Mouse (Mus musculus) WW6 (cell line): ENCODE data around the gene Dact3.

Experiments
- DNase-seq: peaks from one replicate; pipeline ENCODE4 v3.0.0-alpha.2; 2013; ENCODE audit warnings: low read depth, low spot score

The Dact3 gene

DNA sequence AGATGAGACGGTGACA lies at the start of gene Dact3:
Gene Dact3 (plus strand): TSS at position 8 of the 16 bp plus-strand sequence.
- no peak for DNase-seq

DNA sequence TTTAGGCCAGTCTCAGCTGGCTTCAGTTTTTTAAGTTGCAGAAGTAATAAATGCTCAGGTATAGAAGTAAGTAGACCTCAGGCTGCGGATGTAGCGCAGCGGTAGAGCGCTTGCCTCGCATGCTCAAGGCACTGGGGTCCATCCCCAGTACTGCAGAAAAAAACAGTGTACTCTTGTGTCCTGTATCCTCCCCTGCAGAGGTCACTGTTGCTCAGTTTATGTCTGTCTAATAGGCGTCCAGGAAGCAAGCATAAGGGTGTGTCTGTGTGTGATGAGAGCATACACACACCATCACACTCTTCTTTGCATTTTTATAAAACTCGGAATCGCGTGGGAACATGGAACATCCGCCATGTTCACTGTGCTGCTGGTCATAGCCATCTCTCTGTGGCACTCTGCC lies 49.3 kb upstream of the Dact3 start:
- no peak for DNase-seq

DNA sequence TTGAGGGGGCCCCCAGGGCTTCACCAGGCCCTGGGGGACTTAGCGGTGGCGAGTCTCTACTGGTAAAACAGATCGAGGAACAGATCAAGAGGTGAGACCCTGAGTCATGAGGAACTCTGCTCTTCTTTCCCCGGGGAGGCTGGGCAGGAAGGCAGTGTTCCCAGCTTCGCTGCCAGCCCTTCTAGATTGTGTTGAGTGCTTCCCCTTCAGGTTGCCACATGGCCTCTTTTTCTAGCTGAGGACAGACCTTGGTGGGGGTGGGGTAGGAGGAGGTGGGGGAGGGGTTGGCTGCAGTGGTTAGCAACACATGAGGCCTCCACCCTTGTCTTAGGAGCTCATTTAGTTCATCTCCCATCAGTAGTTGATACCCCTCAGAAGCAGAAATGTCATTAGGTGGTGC lies 48.5 kb upstream of the Dact3 start:
- no peak for DNase-seq

DNA sequence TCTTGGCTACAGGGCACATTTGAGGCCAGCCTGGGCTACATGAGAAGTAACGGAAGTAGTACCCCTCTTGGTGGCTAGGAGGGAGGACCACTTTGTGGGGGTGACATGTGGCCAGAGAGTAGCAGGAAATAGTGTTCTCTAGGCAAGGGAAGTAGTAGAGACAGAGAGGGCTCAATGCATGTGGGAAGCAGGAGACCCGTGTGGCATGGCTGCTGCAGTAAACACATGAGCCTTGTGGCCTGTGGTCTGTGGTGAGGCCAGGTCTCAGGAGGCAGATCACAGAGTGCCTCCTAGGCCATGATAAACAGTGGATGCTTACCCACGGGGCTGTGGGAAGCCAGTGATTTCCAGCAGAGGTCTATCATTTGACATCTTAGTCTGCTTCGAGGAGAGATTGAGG lies 47.8 kb upstream of the Dact3 start:
- no peak for DNase-seq

DNA sequence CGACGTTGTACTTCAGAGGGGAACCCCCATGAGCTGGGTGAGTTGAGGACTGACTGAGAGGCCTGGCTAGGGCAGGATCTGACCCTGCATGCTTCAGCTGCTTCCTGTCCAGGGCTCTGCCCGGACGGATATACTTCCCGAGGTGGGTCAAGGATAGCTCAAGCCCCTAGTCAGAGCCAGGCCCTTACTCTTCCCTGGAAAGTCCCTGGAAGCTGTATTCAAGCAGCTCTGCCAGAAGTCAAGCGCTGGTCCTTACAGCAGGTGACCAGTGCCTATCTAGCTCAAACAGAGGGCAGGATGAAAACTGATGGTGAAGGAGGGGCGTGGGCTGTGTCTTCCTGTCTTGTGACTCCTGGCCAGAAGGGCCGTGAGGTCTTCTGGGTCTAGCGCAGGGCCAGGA lies 44.7 kb upstream of the Dact3 start:
- DNase-seq = no peak

DNA sequence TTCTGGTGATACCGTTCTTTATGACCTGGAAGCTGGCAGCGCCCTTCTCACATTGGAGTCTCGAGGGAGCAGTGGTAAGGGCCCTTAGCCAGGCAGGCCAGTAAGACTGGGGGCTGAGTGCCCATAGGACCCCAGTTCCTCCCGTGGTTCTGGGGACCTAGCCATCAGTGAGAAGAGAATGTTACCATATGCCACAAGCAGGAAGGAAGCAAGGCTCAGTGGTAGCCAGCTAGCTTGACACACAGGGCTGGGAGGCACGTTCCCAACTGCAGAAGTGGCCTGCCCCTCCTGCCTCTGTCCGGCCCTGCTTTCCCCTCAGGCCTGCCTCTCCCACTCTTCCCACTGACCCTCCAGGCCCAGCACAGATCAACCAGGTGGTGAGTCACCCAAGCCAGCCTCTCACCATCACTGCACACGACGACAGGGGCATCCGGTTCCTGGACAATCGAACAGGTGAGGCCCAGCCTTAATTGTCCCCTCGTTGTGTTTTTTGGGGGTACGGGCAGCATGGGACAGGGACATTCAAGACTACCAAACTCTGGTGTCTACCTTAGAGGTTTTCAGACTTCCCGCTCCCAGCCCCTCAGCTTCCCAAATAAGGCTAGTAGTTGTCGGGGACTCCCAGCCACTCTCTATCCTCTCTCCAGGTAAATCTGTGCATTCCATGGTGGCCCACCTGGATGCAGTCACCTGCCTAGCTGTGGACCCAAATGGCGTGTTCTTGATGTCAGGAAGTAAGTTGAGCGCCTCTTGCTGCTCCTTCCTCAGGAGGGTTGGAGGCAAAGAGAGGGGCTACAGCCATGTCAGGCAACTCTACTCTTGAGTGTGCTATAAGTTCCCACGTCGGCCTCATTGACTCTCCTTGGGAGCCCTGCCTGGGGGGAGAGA lies 37.0 kb upstream of the Dact3 start:
- DNase-seq = no peak

DNA sequence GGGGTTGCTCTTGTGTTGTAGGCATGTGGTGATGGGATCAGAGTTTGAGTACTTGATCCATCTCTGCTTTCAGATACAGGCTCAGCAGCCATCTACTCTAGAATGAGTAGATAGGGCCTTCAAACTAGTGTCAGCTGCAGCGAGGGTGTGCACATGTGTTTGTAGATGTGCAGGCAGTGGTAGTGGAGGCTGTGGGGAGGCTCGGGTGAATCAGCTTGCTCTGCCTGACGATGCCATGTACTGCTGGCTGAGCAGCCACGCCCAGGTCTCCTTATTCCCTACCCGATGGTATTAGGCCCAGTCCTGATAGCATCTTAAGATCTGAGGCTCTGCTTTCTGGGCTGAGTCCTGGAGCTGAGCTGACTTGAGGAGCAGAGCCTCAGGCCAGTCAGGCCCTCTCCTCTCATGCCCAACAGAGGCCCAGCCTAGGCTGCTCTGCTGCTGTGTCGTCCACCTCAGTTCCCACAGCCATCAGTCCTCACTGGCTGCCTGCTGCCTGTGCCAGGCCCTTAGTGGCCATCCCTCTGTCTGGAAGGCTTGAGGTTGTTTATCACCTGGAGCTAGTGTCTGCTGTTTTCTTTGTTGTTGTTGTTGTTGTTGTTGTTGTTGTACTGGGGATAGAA lies 36.2 kb upstream of the Dact3 start:
- no peak for DNase-seq

DNA sequence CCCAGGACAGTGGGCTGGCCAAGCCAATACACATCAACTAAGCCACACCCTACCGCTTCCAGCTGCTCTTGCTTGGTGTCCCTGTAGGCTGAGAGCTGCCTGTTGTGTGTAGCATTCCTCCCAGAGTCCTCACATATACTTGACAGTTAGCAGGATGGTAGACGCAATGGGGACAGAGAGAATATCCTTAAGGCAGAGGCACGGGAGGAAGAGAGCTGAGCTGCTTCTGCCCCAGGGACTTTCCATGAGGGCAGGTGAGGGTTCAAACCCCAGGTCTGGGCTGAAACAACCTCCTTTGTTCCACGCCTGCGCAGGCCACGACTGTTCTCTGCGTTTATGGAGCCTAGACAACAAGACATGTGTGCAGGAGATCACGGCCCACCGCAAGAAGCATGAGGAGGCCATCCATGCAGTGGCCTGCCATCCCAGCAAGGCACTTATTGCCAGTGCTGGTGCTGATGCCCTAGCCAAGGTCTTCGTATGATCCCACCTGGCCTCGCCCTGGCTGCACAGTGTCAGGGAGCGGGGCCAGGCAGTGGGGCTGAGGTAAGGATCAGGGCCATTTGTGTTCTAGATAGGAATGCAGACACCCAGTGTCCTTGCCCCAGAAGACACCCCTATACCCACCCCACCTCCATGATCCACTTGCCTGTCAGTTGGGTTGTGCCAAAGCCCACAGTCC lies 35.5 kb upstream of the Dact3 start:
- DNase-seq = no peak

DNA sequence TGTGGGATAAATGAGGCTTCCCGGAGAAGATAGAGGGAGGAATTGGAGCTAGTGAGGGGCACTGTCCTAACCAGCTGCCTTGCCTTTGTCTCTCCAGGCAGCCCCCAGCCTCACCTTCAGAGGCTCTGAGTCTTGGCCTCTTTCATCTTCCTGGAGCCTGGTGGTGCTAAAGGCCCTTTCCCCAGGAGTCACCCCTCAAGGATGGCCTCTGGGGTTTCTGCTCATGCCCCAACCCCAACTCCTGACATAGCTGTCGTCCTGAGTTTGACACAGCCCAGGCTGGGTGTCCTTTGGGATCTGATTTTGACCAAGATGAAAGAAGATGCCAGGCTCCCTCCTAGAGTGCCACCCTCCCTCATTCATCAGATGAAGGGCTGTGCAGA lies 35.0 kb upstream of the Dact3 start:
- no peak for DNase-seq

DNA sequence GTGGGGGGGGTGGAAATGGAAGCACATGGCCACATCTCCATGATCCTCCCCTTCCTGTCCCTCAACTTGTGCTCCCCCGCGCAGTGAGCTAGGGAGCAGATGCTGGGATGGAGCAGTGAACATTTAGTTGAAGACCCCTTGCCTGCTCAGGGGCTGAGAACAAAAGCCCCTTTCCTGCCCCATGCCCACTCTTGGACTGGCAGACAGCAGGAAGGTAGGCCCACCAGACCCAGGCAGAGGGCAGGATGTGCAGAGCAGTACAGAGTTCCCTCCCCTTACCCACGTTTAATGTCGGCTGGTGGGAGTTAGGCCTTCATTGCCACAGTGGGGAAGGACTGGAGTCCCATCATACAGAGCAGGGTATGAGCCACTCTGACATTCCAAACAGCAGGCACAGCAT lies 34.0 kb upstream of the Dact3 start:
- no peak for DNase-seq

DNA sequence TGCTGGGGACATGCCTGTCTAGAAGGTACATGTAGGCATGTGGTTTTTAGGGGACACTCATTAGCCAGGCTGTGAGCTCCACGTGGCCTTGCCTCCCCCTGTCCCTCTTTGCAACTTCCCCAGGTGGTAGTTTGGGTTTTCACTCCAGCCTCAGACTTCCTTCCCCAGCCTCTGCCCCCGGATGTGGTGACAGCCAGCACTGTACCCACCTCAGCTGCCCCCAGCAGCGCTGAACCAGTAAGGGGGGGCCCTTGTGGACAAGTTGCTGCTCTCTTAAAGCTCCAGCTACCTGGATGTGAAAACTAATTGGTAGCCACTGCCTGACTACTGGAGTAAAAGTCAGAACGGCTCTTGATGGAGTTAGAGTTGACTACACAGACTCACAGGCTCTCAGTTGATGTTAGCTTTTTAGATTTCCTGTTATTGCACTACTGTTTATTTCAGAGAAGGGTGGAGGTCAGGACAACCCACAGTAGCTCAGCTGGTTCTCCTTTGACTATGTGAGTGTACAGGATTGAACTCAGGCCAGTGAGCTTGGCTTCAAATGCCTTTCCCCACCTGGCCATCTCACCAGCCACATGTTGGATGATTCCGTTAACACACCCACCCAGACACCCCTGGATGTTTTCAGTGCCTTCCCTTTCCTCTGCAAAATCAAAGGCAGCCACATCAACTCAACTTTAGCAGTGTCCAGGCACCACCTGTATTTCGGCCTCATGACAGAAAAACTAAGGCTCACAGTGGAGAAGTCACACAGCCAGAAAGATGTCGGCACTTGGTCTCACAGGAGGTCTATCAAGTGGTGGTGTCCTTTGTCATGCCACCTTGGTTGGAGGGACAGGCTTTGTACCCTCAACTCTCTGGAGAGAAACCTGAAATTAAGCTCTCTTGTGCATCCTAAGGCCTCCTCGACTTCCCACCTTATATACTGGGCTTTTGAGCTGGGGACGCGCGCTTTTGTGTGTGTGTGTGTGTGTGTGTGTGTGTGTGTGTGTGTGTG lies 33.3 kb upstream of the Dact3 start:
- no peak for DNase-seq

DNA sequence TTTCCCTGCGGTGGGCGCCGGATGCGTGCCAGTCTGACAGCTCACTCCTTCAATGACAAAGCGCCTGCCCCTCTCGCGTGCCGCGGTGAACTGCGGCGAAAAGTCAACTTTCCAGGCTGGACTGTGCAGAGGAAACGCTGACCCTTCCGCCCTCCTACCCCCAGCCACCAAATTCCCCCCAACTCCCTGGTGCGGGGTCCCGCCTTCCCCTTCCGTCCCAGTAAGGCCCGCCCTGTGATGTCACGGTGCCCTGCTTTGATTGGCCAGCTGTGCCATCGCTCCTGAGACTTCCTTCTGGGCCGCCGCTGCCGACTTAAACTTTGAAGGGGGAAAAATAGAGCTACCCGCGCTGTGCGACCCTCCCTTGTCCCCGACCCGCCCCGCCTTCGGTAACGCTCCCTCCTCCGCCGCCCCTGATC lies 32.5 kb upstream of the Dact3 start, which contains the start of gene Prkd2:
Gene Prkd2 (plus strand): TSS at position 258 of the 419 bp plus-strand sequence.
- DNase-seq = no peak

DNA sequence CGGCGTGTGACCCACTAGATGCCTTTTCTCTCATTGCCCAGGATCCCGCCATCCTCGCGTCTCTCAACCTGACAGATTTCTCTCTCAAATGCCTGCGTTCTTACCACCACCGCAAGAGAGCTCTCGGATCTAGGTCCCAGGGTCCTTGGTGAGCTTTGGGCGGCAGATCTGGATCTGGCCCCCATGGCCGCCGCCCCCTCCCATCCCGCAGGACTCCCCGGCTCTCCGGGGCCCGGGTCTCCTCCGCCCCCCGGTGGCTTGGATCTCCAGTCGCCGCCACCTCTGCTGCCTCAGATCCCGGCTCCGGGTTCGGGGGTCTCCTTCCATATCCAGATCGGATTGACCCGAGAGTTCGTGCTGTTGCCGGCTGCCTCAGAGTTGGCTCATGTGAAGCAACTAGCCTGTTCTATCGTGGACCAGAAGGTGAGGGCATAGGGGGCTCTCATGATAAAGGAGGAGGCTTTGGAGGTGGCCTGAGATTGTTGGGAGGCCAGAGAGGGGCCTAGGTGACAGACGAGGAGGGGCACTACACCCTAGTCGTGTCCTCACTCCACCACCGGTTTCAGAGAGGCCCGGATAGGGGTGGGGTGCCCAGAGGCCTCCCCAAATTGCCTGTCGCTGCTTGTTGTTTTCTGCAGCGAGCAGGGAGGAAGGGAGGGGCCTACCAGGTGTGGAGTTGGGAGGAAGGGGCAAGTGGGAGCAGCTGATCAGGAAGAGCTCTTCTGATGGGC lies 31.5 kb upstream of the Dact3 start:
- DNase-seq = no peak

DNA sequence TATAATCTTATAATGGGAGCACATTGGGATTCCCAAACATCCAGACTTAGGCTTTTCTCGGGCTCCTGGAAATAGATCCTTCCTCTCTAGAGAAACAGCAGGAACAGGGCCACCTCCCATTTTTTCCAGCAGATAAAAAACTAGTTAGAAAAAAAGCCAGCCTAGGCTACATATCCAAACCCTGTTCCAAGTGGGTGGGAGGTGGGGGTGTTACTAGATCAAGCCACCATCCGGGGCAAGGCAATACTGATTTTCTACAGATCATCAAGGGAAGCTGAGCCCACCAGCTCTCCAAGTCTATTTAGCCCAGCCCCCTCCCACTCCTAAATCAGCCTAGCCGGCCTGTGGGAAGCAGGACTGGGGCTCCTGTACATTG lies 30.4 kb upstream of the Dact3 start:
- DNase-seq = no peak

DNA sequence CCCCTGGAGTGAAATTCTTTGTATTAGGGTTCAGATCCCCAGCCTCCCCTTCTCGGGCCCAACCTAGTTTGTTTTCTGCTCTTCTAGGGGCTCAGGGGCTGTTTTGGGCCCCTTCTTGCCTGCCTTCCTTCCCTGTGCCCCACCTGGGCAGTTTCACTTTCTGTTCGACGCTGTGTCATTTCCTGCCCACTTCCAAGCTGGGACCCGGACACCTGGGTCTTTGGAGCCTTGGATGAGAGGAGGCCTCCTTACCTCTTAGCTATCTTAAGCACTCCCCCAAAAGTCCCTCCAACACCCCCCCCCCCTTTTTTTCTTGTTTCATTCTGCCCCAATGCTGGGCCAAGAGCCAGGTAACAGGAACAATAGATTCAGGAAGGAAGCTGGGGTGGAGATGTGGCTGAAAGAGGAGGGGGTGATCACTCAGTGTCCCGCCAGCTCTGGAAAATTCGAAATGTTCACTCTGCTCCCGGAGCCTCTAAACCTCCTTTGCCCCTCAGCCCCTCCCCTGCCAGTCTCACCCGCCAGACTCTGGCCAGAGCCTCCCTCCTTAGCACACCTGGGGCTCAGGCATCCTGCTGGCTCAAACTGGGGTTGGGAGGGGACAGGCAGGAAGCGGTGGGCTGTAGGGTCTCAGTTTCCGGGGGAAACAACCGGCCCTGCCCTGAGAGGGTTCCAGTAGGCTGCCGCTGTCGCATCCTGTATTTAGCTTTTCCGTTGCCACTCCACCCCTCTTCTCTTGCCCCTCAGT lies 29.9 kb upstream of the Dact3 start:
- DNase-seq = no peak

DNA sequence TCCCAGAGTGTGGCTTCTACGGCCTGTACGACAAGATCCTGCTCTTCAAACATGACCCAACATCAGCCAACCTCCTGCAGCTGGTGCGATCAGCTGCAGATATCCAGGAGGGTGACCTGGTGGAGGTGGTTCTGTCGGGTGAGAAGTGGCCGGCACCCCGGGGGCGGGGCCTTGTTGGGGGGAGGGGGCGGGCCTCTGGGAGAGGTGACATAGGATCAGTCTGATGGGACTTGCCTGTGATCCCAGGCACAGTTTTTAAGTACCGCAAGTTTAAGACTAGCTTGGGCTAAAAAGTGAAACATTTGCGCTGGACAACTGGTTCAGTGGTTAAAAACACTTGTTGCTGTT lies 29.3 kb upstream of the Dact3 start:
- no peak for DNase-seq

DNA sequence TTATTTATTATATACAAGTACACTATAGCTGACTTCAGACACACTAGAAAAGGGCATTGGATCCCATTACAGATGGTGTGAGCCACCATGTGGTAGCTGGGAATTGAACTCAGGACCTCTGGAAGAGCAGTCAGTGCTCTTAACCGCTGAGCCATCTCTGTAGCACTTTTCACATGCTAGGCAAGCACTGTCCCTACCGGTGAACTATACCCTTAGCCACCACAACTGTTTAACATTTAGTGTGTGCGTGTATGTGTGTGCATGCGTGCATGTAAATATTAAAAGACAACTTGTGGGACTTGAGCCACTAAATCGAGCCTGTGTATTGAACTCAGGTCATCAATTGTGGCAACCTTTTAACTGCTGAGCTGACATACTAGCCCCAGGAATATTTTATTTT lies 28.3 kb upstream of the Dact3 start:
- no peak for DNase-seq

DNA sequence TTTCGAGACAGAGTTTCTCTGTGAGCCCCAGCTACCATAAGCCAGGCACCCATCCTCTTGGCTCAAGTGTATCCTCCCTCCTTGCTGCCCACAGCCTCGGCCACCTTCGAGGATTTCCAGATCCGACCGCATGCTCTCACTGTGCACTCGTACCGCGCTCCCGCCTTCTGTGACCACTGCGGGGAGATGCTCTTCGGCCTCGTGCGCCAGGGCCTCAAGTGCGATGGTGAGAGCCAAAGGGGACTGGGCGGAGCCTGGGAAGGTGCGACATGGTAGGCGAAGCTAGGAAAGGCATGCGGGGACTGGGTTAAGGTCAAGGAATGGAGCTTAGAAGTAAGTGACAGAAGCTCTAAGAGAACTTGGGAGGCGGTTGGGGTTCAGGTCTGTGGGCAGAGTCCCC lies 27.6 kb upstream of the Dact3 start:
- DNase-seq = no peak

DNA sequence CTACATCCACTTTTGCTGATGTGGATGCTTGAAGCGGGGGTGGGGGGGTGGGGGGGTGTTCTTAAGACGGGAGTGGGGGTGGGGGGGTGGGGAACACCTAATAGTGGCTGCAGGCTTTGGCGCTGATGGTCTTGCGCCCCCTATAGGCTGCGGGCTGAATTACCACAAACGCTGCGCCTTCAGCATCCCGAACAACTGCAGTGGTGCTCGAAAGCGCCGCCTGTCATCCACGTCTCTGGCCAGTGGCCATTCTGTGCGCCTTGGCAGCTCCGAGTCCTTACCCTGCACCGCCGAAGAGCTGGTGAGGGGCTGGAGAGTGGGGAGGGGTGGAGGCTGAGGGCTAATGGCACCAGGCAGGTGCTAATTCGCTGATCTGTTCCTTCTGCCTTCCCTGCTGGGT lies 26.5 kb upstream of the Dact3 start:
- no peak for DNase-seq

DNA sequence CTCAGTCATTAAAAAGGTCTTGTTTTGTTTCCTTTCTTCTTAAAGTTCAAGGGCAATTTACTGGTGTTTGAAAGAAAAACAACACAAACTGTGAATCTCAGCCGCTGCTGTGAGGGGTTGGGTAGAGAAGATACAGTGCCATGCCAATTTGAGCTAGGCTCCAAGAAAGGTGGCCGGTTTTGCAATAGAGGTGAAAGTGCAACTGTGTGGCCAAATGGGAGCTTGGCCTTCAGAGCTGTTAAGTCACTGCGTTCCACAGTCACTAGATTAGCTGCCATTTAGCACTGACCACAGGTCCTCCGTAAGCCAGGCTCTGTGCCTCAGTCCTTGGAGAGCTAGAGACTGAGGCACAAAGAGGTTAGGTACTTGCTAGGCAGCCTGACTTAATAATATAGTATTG lies 23.5 kb upstream of the Dact3 start:
- DNase-seq = no peak

DNA sequence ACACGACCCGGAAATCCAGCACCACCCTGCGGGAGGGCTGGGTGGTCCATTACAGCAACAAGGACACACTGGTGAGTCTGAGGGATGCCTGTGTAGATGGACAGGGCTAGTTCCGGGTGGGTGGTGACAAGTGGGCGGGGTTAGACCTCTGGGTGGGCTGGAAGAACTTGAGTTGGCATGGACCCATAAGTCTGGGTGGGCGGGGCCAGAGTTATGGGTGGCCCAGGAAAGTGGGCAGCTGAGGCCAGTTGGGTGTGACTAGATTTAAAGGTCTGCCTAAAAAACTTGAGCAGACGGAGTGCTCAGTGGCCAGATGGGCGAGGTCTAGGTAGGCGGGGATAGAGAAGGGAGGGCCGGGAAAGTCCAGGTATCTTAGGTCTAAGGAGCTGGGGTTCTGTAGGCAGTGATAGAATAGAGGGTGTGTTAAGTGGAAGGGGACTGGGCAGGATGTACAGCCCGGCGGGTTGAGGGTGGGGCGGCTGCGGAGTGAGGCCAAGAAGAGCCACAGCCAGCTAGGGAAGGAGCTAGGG lies 21.8 kb upstream of the Dact3 start:
- DNase-seq = no peak
